Mouse (Mus musculus) CH12F3 (cell line): Measurements from ENCODE around the gene Styk1.

Experiments used
- in situ Hi-C: fragments of 300-500 bp; cut with MboI; formaldehyde crosslinking; loops from 2 replicates; pipeline ENCODE4 v1.14.3; 2020; ENCODE audit warnings: low sequenced_read_pairs

Gene Styk1

DNA sequence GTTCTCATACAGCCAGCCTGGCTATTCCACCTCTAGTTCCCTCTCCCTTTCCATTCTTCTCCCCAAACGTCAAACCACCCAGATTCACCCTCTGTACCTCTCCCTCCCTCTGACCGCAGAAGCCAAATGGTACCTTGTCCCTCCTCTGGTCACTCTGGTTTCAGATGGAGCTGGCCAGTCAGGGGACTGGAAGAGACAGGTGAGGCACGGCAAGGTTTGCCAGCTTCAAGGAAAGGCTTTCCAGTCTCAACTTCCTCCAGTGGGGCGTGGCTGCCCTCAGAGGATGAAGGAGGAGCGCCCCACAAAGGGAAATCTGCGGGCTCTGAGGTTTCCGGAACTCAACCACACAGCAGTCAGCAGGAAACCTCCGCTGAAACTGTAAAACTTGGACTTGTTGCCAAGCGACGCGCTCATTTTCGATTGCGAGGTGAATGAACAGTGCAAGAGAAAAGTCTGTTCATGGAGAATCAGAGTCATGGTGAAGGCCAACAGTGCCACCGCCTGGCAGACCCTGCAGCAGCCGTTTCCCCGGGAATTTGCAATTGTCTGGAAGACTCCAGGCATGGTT, at the start of gene Styk1:
TSS of gene Styk1 (minus strand) at position 246 of the 568 bp plus-strand sequence.
- in situ Hi-C loops, result loop anchor here (25.0 kb wide), 1 partner anchor 1766 kb away; the partner anchor contains the start of genes Klrd1 and Klre1

GRCm38 (mm10) chr6:131403036-131403435, 49.6 kb upstream of the Styk1 start:
- in situ Hi-C loops, result no loop called here

DNA sequence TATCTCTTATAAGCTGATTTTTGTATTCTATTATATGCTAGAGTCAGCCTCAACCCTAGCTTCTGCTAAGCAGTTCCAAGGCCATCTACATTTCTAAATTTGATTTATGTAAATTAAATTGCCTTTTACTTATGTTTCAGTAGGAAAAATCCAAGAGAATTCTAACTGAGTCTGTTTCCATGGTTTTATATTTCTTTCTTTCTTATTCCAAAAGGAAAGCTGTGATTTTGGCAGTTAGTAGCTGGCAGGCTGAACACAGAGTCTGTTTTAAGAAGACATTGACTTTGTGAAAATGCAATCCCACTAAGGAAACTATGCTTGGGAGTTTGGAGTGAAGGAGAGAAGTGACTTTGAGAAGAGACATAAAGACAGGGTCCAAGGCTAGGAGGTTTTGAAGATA, 49.2 kb upstream of the Styk1 start:
- in situ Hi-C loops, result no loop called here

GRCm38 (mm10) chr6:131401259-131401658, 47.9 kb upstream of the Styk1 start:
- in situ Hi-C loops, result no loop called here

DNA sequence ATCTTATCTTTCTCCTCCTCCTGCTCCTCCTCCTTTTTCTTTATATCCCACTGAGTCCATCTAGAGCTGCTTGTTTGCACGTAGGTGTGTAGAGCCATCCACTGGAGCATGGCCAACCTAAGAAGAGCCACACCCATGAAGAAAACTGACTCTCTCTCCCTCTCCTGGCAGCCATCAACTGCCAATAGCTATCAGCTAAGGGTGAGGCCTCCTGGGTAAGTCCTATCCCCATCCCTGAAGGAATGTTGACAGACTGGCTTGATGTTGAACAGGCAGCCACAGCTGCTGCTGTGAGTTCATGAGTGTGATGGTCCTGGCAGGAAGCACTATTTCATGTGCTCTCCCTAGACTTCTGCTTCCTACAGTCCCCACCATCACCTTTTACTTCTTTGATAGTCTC, 43.3 kb upstream of the Styk1 start:
- in situ Hi-C loops, result no loop called here

DNA sequence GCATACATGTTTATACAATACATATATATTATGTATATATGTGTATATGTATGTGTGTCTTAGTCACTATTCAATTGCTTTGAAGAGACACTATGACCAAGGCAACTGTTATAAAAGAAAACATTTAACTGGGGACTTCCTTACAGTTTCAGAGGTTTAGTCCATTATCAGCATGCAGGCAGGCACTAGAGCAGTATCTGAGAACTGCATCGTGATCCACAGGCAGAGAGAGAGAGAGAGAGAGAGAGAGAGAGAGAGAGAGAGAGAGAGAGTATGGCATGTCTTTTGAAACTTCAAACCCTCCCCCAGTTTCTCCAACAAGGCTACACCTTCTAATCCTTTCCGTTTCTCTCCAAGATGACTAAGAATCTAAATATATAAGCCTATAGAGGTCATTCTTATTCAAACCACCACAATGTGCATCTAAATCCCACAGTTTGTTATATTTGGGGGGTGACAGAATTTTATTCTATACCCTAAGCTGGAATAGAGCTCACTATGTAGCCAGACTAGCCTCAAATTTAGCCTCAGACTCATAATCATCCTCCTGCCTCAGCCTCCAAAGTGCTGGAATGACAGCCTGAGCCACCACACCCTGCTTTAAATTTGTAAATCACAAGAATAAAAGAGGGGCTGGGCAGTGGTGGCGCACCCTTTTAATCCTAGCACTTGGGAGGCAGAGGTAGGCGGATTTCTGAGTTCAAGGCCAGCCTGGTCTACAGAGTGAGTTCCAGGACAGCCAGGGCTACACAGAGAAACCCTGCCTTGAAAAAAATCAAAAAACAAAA, 40.7 kb upstream of the Styk1 start:
- in situ Hi-C loops, result no loop called here

- in situ Hi-C loops, result no loop called here
Measured at GRCm38 (mm10) chr6:131388040-131389021, 34.9 kb upstream of the Styk1 start, which contains the start of gene Ybx3. TSS of gene Ybx3 (minus strand) at chr6:131388476.

DNA sequence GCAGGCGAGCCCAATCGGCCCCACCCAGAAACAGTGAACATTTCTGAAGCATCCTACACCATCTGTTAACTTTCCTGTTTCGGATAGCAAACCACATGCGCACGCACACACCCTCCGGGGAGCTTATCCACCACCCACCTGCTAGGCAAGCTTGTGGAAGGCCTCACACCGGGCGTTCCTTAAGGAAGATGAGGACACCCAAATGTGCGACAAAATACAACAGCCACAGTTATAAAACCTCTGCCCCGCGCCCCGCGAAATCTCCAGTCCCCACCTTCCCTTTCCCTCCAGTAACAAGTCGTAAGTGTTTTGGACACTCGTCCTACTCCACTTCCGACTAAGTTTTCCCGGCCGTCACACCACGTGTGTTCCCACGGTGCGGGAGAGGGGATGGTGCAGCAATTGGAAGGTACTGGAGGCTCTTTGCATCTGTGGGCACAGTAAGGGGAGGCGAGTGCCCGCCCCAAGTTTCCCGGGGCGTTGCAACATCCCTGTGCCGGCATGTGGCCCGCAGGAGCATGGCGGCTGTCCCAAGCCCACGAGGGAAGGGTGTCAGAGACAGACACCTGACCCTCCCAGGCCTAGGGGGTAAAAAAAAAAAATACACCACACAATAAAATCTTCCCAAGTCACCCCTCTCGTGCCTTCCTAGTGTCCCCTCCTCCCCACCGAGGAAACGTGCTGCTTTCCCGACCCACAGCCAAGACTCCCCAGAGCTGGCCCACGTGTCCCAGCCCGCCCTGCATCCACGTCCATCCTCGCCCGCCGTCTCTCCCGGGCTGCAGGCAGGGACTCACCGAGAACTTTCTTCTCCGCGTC, 34.0 kb upstream of the Styk1 start:
- in situ Hi-C loops, result no loop called here

GRCm38 (mm10) chr6:131386416-131387019, 33.1 kb upstream of the Styk1 start:
- in situ Hi-C loops, result no loop called here

DNA sequence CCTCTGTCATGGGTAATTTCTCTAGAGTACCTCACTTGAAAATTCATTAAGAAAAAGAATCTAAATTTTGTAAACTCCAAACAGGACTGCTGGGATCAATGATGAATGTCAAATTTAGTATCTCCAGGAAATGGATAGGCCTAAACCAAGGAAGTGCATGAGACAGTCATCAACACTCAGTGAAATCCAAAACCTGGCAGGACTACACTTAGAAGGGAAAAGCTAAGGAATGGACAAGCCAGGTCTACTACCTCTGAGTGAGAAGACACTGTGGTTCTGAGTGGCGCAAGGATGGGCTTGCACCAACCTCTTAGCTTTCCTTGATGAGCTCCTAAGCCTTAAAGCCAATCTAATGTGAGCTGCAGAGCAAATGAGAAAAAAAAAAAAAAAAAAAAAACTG, 32.1 kb upstream of the Styk1 start:
- in situ Hi-C loops, result no loop called here

- in situ Hi-C loops, result no loop called here
Measured at GRCm38 (mm10) chr6:131383713-131384330, 30.4 kb upstream of the Styk1 start.

DNA sequence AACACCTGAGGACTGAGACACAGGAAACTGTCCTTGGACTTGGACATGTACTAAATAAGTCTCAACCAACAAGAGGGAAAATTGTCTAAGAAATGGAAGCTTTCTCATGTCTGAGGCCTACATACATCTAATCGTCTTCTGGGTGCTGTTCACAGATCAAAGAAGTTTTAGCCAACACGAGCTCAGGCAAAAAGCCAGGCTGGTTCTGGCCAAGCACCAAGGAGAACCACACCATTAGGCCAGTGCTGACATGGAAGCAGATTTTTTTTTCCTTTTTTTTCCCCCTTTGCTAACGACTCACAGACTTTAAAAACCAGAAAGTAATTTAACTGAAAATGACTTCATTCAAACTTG, 29.6 kb upstream of the Styk1 start:
- in situ Hi-C loops, result no loop called here

- in situ Hi-C loops, result no loop called here
Measured at GRCm38 (mm10) chr6:131382232-131382983, 29.0 kb upstream of the Styk1 start.

DNA sequence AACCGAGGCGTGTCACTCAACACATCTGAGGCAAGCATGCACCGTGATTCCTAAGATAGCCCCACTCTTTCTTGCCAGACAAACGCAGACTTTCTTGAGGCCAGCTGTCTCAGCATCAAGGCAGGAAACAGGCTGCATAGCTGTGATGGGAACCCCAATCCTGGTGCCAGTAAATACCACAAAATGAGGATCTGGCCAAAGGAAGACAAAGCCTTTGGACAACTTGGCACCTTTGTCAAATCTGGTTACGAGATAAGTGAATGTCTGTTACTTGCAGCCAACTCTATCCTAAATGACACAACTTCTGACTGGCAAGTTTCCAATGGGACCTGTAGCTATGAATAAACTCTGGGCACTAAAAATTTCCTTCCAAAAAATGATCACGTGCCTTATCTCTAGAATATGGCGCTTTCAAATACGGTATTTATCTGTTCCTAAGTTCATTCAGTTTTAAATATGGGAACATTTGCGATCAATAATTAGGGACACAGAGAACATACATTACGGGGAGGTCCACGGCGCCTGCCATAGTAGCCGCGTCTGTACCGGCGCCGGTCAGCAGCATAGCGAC, 25.5 kb upstream of the Styk1 start:
- in situ Hi-C loops, result no loop called here

GRCm38 (mm10) chr6:131377378-131377777, 24.0 kb upstream of the Styk1 start:
- in situ Hi-C loops, result no loop called here

DNA sequence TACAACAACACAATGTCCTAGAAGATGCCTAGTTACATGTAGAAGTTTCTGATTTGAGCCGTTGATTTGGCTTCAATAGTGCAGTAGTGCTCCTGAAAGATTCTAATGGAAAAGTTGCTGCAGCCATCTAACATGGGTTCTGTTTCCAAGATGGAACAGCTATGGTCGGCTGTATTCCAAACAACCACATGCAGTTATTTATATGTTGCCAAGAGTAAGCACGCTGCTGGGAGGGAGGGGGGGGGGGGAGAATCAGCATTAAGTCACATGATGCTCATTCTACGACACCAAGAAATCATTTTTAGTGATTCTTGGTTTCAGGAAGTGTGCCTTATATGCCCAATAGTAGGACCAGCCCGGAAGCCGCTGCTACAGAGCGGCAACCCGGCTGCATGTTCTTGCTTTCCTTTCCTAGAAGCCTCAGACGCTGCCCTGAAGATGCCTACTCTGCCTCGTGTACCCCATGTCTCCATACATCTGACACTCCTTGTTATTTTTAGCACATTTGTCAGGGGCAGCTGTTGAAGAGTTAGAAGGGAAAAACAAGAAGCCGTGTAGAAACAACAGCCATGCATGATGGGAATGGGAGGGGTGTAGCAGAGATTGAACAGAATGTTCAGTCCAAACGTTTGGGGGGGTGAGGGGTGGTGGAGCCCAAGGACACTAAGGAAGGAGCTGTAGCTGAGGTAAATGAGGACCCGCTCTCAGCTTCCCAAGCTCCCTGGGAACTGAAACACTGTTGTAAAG, 21.4 kb upstream of the Styk1 start:
- in situ Hi-C loops, result loop anchor here (25.0 kb wide), 1 partner anchor 1787 kb away; the partner anchor contains the start of genes Klrd1 and Klre1

DNA sequence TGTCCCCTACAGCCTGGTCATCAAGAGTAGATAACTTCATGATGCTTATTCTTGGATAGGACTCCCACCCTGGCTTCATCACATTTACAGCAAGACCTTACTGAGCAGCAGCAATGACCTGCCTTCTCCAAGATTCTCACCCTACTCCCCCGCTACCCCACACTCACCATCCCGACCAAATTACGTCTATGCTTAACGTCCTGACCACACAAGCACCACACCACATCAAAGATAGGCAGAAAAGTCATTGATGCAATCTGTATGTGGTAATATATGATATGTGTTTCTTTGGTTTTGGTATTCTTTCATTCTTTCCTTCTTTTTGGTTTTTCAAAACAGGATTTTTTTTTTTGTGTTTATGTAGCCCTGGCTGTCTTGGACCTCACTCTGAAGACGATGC, 19.8 kb upstream of the Styk1 start:
- in situ Hi-C loops, result loop anchor here (25.0 kb wide), 1 partner anchor 1786 kb away; the partner anchor contains the start of genes Klrd1 and Klre1

DNA sequence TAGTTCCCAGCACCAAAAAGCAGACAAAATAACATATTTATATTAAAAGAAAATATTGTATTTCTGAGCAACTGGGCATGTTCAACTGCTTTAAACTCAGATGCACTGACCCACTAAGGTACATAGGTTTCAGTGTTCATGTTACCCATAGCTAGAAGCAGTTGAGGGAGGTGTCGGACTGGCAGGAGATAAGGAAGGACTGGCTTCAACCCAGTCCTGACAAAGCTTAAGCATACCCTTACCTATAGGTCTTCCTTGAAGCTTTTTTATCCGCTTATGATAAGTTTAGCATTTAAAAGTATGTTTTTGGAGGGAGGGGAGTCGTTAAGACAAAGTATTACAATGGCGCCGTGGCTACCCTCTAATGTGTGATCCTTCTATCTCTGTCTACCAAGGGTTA, 17.4 kb upstream of the Styk1 start:
- in situ Hi-C loops, result loop anchor here (25.0 kb wide), 1 partner anchor 1783 kb away; the partner anchor contains the start of genes Klrd1 and Klre1
